Comparison of ENCODE assay signal across 9 mouse cellular contexts in the genomic region with DNA sequence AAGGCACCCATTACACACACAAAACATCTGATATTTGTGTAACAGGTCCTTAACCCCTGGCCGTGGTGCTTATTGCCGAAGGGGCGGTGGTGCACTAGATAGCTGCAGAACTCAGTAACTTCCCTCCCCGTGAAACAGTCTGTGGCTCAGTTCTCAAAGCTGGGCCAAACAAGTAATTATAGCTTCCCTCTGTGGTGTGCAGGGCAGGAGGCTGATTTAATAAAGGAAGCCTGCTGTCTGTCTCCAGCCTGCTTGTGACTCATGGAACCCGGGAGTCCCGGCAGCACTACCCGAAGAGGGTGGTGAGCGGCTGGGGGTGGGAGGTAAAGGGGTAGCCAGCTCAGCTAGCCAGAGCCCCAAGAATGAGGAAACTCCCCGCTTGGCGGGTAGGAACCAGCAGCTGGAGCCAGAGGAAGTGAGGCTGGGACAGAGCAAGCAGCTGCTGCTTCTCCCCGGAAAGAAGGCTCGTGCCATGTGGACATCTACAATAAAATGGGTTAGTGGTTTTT. TPM values are rescaled to one million over a fixed set of nuclear protein-coding genes. Genes with fewer than 3 reads are reported as not detected.
A peak's percentile ranks its signal among the peaks of the same experiment; 100 is the strongest.
DNase-seq lines count a peak whose midpoint lies in the region; ATAC-seq and TF ChIP-seq lines count a peak whose summit lies in the region.
"Had no signal": no experiment of that assay in that cellular context is flagged by ENCODE, and none has a peak within 500 bp of the region (broad histone marks: within the 10 kb centered on the region; RNA-seq: fewer than 3 reads in every experiment).

No protein-coding gene starts in this region.

- H3K4me3 ChIP-seq in C2C12 (ENCODE audit: insufficient read depth, poor library complexity, severe bottlenecking), result peak overlapping the region; percentile 39
- peak overlapping the region; percentile 28; the same call in 1 of the 2 replicates for H3K4me3 ChIP-seq in forebrain, embryonic 11.5 days (ENCODE audit: low read depth, low read length)
- peak overlapping the region; percentile 57 for H3K4me3 ChIP-seq in heart, embryonic 15.5 days
- H3K4me3 ChIP-seq in liver, embryonic 13.5 days (replicated peaks), result peak overlapping the region; percentile 61

- no peaks in the 10 kb centered on the region for H3K36me3 ChIP-seq in C2C12 (ENCODE audit: control insufficient read depth, insufficient read depth)
- H3K36me3 ChIP-seq in forebrain, embryonic 11.5 days (ENCODE audit: control insufficient read depth, insufficient read depth, low read length), result no peaks in the 10 kb centered on the region
- no peaks in the 10 kb centered on the region for H3K36me3 ChIP-seq in heart, embryonic 15.5 days
- no peaks in the 10 kb centered on the region for H3K36me3 ChIP-seq in liver, embryonic 13.5 days

- peak overlapping the region; percentile 86 for H3K27ac ChIP-seq in forebrain, embryonic 11.5 days (ENCODE audit: low read depth, low read length)
- peak overlapping the region; percentile 78 for H3K27ac ChIP-seq in heart, embryonic 15.5 days
- peak overlapping the region; percentile 50 for H3K27ac ChIP-seq in liver, embryonic 13.5 days

- no peak for TF ChIP-seq CTCF in C2C12 (IDR thresholded peaks at IDR 0.05; ENCODE audit: control insufficient read depth, insufficient read depth, insufficient read length)

- peak overlapping the region; percentile 58 for H3K4me2 ChIP-seq in forebrain, embryonic 11.5 days (ENCODE audit: low read depth, low read length, severe bottlenecking)
- peak overlapping the region; percentile 81 for H3K4me2 ChIP-seq in heart, embryonic 15.5 days
- H3K4me2 ChIP-seq in liver, embryonic 13.5 days, result peak overlapping the region; percentile 71

- peak overlapping the region; percentile 57; the same call in 1 of the 2 replicates for H3K9ac ChIP-seq in forebrain, embryonic 11.5 days (ENCODE audit: low read length)
- H3K9ac ChIP-seq in heart, embryonic 15.5 days, result peak overlapping the region; percentile 56; the same call in 1 of the 2 replicates
- peak overlapping the region; percentile 57; the same call in 1 of the 2 replicates for H3K9ac ChIP-seq in liver, embryonic 13.5 days

- H3K4me1 ChIP-seq in forebrain, embryonic 11.5 days (replicated peaks; ENCODE audit: control insufficient read depth, insufficient read depth, low read length), result peaks cover 23% of the 10 kb centered on the region
- H3K4me1 ChIP-seq in heart, embryonic 15.5 days (replicated peaks), result peaks cover 35% of the 10 kb centered on the region
- H3K4me1 ChIP-seq in liver, embryonic 13.5 days (replicated peaks), result peaks cover 33% of the 10 kb centered on the region

- ATAC-seq in forebrain, embryonic 11.5 days (replicated peaks; ENCODE audit: low FRiP score), result peak; percentile 54
- peak; percentile 40; the same call in 1 of the 2 replicates for ATAC-seq in heart, embryonic 15.5 days (replicated peaks; ENCODE audit: insufficient number of reproducible peaks, insufficient read depth, low FRiP score, low read depth)
- peak; percentile 21 for ATAC-seq in liver, embryonic 13.5 days (ENCODE audit: low read depth)

- peak; percentile 76 to 79 for DNase-seq in adrenal gland, postnatal 36 days
- DNase-seq in forebrain, embryonic 11.5 days (ENCODE audit: low spot score), result peak; percentile 72
- peak; percentile 73 for DNase-seq in kidney, postnatal 10 days
- no peak for DNase-seq in liver, embryonic 13.5 days
- peak; percentile 43 for DNase-seq in naive thymus-derived CD4-positive, alpha-beta T cell, adult 2 months (ENCODE audit: low read depth)
- DNase-seq in testis, postnatal 10 days (ENCODE audit: low spot score), result peak; percentile 50

- H3K9me3 ChIP-seq in forebrain, embryonic 11.5 days (ENCODE audit: control insufficient read depth, low read length), result no peaks in the 10 kb centered on the region
- no peaks in the 10 kb centered on the region for H3K9me3 ChIP-seq in heart, embryonic 15.5 days (replicated peaks)
- H3K9me3 ChIP-seq in liver, embryonic 13.5 days (replicated peaks), result no peaks in the 10 kb centered on the region

- peaks cover 2% of the 10 kb centered on the region for H3K79me3 ChIP-seq in C2C12 (ENCODE audit: low read depth)

- H3ac ChIP-seq in C2C12 (ENCODE audit: control insufficient read depth, insufficient read length, low read depth), result peak overlapping the region; percentile 41

- no peaks in the 10 kb centered on the region for H3K27me3 ChIP-seq in C2C12 (ENCODE audit: control insufficient read depth, insufficient read depth, insufficient read length)
- H3K27me3 ChIP-seq in forebrain, embryonic 11.5 days (ENCODE audit: control insufficient read depth, insufficient read depth, low read length), result no peaks in the 10 kb centered on the region
- no peaks in the 10 kb centered on the region for H3K27me3 ChIP-seq in heart, embryonic 15.5 days
- peaks cover 22% of the 10 kb centered on the region for H3K27me3 ChIP-seq in liver, embryonic 13.5 days

- 3% methylated on average over 12 of the region's 12 CpGs for WGBS in forebrain, embryonic 11.5 days
- WGBS in heart, embryonic 15.5 days, result 10% methylated on average over 12 of the region's 12 CpGs
- 7% methylated on average over 12 of the region's 12 CpGs for WGBS in liver, embryonic 13.5 days (ENCODE audit: insufficient replicate concordance)

- H3K79me2 ChIP-seq in C2C12 (ENCODE audit: control insufficient read depth, insufficient read depth), result peaks cover 15% of the 10 kb centered on the region

TF ChIP-seq in C2C12, 6 proteins besides CTCF, POLR2A, EP300 and RAD21:
- TF ChIP-seq MYOG (IDR thresholded peaks at IDR 0.05; ENCODE audit: control insufficient read depth, extremely low read depth, insufficient read length) (no peak), USF1 (IDR thresholded peaks at IDR 0.05; ENCODE audit: low read depth) (no peak), FOSL1 (IDR thresholded peaks at IDR 0.05; ENCODE audit: insufficient read depth, low read length, poor library complexity, severe bottlenecking) (no peak), MYOD1 (IDR thresholded peaks at IDR 0.05; ENCODE audit: control insufficient read depth, insufficient read length, low read depth) (peak; percentile 46), CEBPB (IDR thresholded peaks at IDR 0.05; ENCODE audit: low read depth) (no peak)

RNA-seq across cellular contexts. Expression of gene Chd9, which starts 48.1 kb away (rescaled TPM):
- polyA plus RNA-seq in C2C12 (2012; fragmentation: generic; extraction: Trizol), result 18.4 TPM
- total RNA-seq in adrenal gland, postnatal 36 days (2021), result 10 to 100 TPM; 68.7 to 93.5 TPM
- 47.7 and 52.0 TPM in 2 replicates for polyA plus RNA-seq in forebrain, embryonic 11.5 days (2014; fragmentation: Nextera tagmentation; extraction: Ambion mirVana)
- 43.9 and 61.7 TPM in 2 replicates for polyA plus RNA-seq in heart, embryonic 15.5 days (2015; fragmentation: Nextera tagmentation; extraction: Ambion mirVana)
- polyA plus RNA-seq in liver, embryonic 13.5 days (2015; fragmentation: Nextera tagmentation; extraction: Ambion mirVana), result 10.8 and 11.9 TPM in 2 replicates

RNA-seq across cellular contexts. Expression of gene Gm19935, which starts 59.1 kb away (rescaled TPM):
- polyA plus RNA-seq in C2C12 (2012; fragmentation: generic; extraction: Trizol), result 0.04 TPM
- not detected for total RNA-seq in adrenal gland, postnatal 36 days (2021)
- polyA plus RNA-seq in forebrain, embryonic 11.5 days (2014; fragmentation: Nextera tagmentation; extraction: Ambion mirVana), result not detected in 2 replicates
- 0.14 TPM in 1 of 2 replicates, not detected in the other for polyA plus RNA-seq in heart, embryonic 15.5 days (2015; fragmentation: Nextera tagmentation; extraction: Ambion mirVana)
- polyA plus RNA-seq in liver, embryonic 13.5 days (2015; fragmentation: Nextera tagmentation; extraction: Ambion mirVana), result not detected in 2 replicates
- total RNA-seq: adrenal gland, postnatal 4 days had no signal
